Mouse (Mus musculus) thymus, postnatal 36 days (tissue): ENCODE results near the gene Ncf2.
"Not testable (repeated sequence)": the region's sequence is repeated elsewhere in the genome, so short reads cannot be mapped to it uniquely, and the experiment has no call there.

Experiments
- DNase-seq, 2 experiments: peaks; one replicate each; pipeline ENCODE4 v3.0.0; 2022; ENCODE audit warnings: mixed read lengths in 2 of 2

Ncf2 gene

DNA sequence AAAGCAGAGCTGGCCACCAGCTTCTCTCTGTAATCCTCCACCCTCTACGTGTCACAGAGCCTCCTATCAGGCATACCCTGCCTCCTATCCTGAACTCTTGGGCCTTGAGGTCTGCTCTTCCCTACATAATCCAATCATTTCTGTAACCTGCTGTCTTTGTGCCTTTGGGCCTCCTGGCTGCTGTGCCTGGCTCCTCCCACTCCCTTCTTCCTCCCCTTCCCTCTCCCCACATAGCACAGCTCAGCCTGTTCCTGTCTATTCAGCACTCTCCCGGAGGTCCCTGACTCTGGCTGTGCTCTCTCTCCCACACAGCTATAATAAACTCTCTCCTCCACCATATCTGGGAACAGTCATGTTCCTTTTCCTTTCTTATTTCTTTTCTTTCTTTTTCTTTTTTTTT lies at the start of gene Ncf2:
Gene Ncf2 (plus strand): TSS at position 298 of the 400 bp plus-strand sequence.
- DNase-seq = no peak

DNA sequence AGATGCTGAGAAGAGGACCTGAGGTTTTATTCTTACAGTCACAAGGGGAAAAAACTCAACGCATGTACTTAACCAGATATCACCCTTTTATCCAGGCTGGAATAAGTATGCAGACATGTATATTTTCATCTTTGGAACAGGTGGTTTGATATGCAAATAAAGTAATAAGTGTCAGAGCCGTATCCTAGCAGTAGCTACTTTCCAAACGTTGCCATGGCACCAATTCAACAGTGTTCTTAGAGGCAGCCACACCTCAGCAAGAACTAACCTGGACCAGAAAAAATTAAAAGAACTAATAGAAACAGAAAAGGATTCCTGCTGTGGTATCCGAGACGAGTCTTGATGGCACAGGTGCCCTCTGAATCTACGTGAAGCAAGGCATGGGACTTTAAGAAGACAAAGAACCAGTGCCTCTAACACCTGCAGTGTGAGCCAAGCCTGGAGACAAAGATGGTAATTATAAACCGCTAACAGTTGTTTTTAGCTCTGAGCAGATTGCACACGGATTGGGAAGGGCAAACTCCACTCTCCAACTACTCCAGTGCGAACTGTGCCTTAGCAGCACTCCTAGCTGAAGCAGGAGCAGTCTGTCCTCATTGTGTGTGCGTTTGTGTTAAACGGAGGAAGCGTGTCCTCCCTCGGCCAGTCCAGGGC lies 49.6 kb upstream of the Ncf2 start, which contains the start of gene Apobec4:
Gene Apobec4 (plus strand): TSS at position 240 of the 654 bp plus-strand sequence.
- no peak for DNase-seq

DNA sequence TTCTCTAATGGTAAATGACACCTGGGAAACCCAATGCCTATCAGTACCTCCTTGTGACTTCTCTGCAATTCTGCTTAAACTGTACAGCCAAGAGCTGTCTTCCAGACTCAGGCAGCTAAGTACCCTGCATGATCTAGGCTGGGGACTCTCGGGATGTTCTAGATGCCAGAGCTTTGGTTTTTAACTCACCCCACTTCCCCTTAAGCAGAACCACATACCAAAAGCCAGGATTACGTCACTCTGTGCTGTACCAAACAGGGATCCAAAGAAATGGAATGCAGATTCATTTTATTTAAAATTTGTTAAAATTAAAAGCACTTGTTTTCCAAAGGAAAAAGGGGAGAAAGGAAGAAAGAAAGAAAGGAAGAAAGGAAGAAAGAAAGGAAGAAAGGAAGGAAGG lies 38.2 kb upstream of the Ncf2 start:
- no peak for DNase-seq

DNA sequence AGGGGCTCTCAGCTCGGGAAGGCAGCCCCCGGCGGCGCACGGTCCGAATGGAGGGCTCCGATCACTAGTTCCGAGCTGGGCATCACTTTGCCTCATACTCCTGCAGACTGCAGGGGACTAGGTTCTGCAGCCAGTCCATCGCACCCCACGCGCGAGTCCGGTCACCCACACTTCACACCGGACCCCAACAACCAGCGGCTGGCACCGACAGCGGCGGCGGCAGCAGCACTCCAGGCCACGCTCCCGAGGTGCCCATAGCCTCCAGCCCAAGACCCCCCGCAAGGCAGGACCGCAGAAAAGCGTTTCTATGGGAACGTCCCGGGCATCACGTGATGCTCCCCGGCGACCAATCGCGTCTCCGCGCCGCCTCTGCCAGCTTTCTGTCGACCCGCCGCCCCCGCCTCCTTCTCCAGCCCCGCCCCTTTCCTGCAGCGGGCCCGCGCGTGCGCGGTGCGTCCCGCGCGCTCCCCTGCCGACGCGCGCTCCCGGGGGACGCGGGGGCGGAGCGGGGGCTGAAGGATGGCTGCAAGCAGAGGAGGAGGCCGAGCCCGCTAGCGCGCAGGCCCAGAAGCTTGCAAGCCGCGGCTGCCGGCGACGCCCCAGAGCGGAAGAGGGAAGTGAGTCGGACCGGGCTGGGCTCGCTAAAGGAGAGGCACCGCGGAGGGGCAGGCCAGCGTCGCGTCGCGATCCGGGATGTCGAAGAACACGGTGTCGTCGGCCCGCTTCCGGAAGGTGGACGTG lies 33.8 kb upstream of the Ncf2 start, which contains the start of the genes Rgl1 and Arpc5:
Gene Rgl1 (minus strand): TSS at position 320 of the 741 bp plus-strand sequence.
Gene Arpc5 (plus strand): TSS at position 511 of the 741 bp plus-strand sequence.
- peak; percentile 97 to 98 for DNase-seq

DNA sequence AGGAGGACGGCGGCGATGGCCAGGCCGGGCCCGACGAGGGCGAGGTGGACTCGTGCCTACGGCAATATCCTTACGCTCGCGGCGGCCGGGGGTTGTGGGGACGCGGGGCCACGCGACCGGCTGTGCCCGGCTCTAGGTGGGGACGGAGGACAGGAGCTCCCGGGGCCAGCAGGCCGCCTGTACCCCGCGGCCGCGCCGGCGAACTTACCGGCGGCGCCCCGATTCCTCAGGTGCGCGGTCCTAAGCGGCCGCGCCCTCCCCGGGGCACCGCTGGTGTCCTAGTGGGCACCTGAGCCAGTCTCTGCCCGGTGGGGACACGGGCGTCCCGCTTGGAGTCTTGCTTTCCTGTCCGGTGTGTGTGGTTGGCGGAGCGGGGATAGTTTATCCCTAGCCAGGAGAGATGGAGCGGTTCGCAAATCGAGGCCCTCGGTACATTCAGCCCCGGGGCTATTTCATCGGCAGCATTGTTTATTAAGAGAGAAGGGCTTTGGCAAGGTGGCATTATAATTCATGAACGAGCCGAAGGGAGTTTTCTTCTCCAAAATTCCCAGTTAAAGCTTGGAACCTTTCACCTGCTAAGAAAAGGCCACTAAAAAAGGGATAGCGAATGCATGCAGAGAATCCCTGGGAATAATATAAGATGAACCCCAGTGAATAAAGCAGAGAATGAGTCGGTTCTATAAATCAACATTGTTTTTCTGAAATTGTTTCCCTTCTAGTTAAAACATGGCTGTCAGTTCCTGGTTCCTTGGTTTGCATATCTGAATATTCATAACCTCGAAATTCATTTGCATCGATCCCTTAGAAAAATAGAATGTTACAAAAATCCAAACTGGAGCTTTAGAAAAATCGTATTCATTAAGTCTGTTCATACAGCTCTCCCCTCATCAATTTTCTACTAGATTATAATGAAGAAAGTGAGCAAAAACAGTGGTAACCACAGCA lies 32.9 kb upstream of the Ncf2 start:
- DNase-seq = no peak

DNA sequence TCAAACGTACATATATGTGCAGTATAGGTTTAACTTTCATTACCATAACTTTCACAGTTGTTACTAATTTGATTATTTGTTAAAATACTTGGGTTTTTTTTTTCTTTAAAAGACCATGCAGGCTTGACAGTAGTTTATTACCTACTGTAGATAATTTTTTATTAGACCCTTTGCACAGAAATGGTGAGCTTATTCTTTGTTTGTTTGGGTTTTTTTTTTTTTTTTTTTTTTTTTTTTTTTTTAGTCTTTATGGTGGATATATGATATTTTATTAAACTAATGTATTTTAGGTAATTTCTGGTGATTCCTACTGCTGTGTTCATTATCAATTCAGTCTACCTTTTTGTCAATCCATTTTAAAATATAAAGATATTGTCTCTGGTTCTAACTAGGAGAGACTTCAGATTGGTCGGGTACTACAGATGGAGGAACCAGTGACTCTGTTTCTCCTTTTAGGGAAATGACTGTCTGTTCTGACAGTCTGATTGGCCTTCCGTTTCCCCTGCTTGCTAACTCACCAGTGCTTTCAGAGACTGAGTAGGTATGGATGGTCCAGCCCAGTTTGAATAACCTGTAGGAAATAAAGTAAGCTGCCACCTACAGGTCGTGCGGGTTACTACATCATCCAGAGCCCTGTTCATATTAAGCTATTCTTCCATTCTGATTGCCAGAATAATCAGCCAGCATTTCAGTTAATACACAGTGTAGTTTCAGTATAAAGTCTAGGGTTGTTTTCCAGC lies 32.1 kb upstream of the Ncf2 start:
- DNase-seq = peak; percentile 70 to 74

DNA sequence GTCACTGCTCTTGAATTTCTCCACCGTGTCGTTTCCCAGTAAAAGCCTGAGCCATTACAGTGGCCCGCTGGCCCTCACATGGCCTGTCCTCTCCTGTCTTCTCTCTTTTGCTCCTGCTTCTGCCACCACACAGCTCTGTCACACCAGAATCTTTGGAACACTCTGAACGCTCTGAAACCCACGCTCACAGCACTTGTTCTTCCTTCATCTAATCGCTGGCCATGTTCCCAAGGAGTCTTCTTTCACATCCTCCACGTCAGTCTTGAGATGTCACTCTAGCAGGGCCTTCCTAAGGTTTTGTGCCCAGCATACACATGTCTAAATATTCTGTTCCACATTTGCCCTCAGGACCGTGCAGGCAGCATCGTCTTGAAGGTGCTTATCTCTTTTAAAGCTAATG lies 29.0 kb upstream of the Ncf2 start:
- DNase-seq = no peak

DNA sequence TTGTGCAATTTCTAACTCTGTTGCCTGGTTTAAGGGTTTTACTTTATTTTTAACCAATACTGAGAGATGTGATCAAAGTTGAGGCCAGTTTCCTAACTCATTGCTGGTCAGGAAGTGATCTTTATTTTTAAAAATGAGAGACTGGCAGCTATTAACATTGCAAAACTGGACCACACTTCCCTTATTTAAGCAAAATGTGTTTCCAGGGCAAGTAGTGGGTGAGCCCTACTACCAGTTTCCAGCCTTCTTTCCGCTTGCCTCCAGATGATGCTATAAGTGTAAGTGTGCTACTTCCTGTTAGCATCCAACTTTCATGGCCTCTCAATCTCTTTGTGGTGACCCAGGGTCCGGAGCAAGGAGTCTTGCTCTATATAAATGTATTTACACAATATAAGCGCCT lies 25.4 kb upstream of the Ncf2 start:
- DNase-seq = not testable (repeated sequence)

DNA sequence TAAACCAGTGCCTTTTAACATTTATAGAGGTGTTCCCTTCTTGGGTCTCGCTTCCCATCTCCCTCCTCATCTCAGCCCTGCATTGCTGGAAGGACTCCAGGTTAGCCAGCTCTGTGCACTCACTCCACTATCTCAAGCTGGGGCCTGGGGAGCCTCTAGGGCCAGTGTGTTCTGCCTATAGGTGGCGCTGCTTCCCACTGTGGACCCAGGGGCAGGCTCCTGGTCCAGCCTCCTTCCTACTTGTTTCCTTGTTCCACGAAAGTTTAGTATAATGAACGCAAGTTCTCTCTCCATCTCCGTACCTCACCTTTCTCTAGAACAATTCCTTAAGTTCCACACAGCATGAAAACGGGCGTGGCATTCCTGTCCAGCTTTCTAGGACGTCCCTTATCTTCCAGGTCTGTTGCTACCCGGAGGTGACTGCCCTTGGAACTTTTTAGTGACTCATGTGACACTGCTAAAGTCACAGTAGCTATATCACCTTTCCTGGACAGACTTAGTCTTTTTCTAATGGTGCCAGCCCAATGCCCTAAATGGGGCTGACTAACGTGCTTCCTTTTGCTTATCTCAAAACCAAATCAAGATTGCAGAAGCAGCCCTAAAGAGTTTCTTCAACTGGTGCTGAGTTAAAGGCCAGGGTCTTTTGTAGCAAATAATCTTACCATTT lies 20.8 kb upstream of the Ncf2 start:
- peak; percentile 48 to 62 for DNase-seq

DNA sequence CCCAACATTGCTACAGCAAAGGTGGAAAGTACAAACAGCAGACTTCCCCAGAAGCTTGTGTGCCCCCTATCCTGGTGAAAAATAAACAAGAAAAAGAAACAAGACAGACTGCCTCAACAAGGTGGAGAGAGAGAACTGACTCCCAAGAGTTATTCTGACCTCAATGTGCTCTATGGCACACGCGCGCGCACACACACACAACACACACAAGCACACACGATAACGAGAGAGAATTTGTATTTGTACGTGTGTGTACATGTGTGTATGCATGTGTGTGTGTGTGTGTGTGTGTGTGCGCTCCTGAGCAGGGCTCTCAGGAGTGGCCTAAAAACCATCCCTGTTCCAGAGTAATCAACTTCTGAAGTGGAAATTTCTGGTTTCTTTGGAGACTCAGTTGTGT lies 15.4 kb upstream of the Ncf2 start:
- no peak for DNase-seq

DNA sequence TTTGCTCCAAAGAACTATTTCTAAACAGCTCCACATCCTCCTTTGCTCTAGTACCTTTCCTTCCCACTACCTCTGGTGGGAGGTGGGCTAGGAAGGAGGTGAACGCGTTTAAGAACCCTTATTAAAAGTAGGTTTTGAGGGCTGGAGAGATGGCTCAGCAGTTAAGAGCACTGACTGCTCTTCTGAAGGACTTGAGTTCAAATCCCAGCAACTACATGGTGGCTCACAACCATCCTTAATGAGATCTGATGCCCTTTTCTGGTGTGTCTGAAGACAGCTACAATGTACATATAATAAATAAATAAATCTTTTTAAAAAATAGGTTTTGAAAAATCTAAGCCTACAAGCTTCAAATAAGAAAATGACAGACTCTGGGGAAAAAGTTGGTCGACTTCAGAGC lies 14.5 kb upstream of the Ncf2 start:
- DNase-seq = not testable (repeated sequence)

DNA sequence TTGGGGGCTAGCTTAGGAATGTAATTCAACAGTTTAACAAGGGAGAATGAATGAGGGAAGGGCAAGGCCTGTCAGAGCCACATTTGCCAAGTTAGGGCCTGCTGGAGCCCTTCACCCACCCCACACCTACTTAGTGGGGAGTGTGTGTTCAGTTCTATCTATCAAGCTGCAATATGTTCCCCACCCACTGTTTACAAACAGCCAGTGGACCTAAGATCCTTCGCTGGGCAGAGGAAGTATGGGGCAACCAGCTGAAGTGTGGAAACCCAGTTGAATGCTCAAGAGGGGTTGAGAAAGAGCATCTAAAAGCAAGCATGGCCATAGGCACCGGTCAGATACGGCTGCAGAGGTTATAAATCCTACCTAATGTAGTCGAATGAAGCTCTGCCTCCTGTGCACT lies 13.0 kb upstream of the Ncf2 start:
- DNase-seq = no peak

DNA sequence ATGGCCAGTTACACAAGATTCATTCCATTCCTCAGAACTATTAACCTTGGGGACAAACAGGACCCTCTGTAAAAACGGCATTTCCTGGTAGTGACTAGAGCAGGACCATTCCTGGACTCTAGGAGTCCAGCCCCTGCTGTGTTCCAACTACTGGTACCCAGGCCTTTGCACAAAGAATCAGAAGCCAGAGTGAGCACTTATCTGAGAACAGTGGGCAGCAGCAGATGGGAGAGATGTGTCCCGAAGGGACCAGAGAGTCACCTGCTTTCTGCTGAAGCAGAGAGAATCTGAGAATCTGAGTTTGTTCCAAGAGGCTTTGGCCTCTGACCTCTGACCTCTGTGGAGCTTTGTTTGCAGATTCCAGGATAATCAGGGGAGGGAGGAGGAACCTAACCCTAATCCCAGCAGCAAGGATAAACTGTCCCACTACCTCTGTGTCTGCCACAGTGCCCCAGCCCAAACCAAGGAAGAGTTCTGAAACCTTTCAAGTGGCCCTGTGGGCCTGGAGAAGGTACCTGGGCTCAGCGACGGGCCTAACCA lies 11.8 kb upstream of the Ncf2 start:
- no peak for DNase-seq

DNA sequence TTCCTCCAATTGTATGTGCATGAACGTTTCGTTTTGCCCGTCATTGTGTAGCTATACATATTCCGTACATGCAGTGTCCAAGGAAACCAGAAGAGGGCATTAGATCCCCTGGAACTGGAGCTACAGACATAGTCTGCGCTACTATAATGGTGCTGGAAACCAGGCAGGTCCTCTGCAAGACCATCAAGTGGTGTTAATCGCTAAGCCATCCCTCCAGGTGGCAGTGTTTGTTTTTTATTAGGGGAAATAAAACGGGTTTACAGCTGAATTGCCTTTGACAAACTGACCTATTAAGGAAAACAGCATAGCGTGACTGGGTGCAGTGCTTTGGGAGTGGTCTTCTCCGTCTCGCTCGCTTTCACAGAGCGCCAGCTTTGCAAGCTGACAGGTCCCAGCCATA lies 9.7 kb upstream of the Ncf2 start:
- peak; percentile 17 to 37 for DNase-seq

DNA sequence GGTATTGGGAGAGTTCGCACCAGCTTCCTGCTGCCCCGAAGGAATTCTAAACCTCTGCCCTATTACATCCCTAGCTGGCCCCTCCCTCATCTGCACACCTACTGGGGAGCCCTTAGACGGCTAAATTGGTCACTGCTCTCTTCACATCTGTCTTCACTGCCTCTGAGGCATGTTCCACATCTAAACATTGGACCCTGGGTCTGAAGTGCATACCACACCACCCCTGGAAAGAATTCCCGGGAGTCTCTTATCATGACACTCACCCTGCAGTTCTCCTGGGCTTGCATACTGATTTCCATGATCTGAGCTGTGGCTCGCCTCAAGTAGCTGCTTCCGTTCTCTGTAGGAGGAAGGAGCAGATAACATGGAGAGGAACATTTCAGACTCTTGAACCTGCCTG lies 9.2 kb upstream of the Ncf2 start:
- DNase-seq = no peak

DNA sequence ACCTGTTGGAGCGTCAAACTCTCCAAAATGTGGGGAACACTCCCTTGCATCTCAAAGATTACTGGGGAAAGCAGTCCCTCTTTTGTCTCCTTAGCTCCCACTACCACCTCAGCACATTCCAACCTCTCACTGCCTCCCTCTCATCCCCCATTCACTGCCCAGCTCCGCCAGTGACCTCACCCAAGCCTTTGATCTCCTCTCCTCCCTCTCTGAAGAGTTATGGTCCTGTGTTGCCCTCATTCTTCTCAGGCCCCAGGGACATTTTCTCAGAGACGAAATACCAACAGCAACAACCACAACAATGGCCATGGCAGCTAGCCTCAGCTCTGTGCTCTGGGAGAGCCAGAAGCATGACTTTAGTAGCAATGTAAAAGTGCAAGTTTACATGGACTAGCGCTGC lies 8.7 kb upstream of the Ncf2 start:
- DNase-seq = no peak

DNA sequence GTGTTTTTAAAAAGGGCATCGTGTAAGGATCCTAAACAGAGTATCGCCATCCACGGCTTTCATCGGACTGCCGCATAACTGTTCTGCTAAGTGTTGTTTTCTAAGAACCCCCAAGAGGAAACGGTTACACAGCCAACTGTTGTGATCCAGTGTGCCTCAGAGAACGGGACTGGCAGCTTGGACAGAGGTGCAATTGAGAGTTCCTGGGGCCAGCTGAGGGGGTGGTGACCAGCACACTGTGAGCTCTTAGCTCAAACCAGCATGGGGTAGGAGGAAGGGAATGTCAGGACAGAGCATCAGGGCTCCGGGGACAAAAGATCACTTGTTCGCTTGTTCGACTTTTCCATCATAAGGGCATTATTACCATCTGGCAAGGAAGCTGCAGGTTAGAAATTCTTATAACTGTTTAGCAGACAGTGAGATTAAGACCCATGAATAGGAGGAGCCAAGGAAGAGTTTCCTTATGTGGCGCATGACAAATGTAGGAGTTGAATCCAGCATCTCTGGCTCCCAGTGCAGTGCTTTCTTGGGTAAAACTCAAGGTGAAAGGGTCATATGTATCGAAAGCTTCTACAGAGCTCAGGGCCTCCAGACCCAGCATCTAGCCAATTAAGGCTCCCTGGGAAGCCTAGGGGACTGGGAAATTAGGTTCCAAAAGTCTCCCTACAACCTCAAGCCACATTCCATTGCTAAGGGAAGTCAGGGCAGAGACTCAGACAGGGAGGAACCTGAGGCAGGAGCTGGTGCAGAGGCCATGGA lies 7.1 kb upstream of the Ncf2 start:
- DNase-seq = no peak

DNA sequence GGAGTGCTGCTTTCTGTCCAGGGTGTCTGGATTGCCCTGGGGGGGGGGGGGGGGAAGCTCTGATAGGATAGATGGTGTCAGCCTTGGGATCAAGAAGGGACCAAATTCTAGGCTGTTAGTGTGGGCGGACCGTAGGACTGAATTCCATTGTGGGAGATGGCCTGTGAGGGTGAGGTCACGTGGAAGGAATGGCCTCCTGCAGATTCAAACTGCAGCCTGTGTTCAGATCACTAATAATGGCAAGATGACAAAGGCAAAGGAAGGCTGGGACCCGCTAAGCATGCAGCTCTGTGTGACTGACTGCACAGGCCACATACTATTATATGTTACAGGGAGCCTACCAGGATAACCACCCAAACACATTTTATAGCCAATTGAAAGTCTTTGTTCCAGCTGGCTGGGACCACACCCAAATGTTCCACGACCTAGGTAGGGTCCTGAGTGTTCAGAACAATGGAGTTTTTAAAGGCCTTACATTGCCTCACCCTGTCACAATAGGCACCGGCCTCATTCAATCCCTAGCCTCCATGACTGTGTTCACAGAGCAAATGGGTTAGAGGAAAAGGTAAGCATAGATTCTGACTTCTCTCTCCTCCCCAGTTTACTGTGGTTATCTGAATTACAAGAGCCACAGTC lies 6.4 kb upstream of the Ncf2 start:
- DNase-seq = no peak

DNA sequence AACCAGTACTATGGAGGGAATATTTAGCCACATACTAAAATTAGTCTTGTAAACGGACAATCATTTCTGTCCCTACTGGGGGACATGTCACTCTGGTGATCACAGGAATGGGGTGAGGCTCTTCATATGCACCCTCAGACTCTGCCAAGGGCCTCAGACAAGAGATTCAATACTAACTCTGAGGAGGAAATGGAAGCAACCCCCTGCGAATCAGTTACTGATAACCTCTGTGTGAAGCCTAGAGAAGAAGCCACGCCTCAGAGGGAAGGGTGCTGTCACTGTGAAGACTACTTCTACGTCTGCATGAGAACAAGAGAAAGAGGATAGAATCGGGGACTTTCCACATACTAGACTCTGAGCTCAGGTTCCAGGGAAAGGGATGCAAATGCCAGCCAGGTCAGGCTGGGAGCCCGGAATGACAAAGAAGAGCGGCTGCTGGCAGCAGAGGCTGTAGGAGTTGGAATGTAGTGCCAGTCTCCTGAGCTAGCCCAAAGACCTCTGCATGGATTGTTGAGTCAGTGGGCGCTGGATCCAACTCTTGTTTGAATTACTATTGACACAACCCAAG lies 4.2 kb upstream of the Ncf2 start:
- DNase-seq = no peak

DNA sequence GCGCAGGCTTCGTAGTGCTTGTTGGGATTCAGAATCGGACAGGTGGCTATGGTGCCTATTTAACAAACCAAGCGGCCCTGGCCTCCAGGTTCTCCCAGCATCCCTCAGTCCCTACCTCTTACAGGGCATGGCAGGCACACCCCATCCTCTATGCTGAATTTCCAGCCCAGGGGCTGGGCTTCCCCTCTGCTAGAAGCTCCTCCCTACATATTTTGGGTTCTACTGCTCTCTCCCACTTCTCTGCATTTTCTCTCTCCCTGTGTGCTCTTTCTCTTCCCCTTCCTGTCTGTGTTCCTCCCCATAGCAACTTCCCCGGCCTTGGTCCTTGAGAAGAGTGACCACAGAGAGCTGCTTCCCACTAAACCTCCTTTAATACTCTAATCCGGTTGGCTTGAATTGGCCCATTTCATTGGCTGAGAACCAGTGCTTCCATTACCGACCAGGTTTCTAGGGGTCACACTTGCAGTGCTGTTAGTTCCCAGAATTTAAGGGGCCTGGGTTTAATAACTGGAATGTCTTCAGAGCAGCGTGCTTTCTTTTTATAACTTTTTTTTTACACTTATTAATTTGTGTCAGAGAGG lies 3.2 kb upstream of the Ncf2 start:
- no peak for DNase-seq
